Mouse (Mus musculus): ENCODE measurements around the gene Tmem39a.

DNA sequence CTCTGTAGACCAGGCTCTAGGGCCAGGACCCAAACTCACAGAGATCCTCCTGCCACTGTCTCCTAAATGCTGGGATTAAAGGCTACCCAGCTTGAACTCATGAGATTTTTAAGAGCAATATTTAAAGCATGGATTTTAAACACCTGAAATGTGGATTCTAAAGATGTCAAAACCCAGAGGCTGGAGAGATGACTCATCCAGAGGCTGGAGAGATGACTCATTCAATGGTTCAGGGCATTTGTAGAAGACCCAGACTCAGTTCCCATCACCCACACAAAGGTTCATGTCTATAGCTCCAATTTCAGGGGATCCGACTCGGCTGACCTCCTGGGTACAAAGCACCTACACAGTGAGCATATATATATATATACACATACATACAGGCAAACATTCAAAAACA is 39.4 kb upstream of the Tmem39a start:
- TF ChIP-seq CTCF (IDR thresholded peaks at IDR 0.05; ENCODE audit: low read depth, low read length) = no peak
- no peak for TF ChIP-seq GATA1 (IDR thresholded peaks at IDR 0.05; ENCODE audit: borderline replicate concordance, low read length)
- TF ChIP-seq TAL1 (conservative IDR thresholded peaks at IDR 0.05; ENCODE audit: low read depth, low read length) = no peak
